Mouse (Mus musculus) hindbrain, embryonic 15.5 days (tissue): ENCODE data around the gene March1. TPM values are rescaled to one million over a fixed set of nuclear protein-coding genes. Genes with fewer than 3 reads are reported as not detected.

ENCODE experiments used
- ATAC-seq: fragments of 200-750 bp; cut with Nextera tagmentation; 2 replicates; pipeline ENCODE4 v1.8.0; 2017; ENCODE audit warnings: low read depth, moderate number of reproducible peaks, moderate TSS enrichment; ENCODE audit not compliant: low FRiP score
- H3K27ac ChIP-seq: fragments of 300-500 bp; sonication (generic); replicated peaks from 2 replicates; pipeline ENCODE4 v1.5.1; 2015; ENCODE audit warnings: mild to moderate bottlenecking, inconsistent platforms
- H3K27me3 ChIP-seq: fragments of 300-500 bp; sonication (generic); 2 replicates; pipeline ENCODE4 v1.6.1; 2015; ENCODE audit warnings: control low read depth, inconsistent platforms
- H3K36me3 ChIP-seq: fragments of 300-500 bp; sonication (generic); 2 replicates; pipeline ENCODE4 v1.6.1; 2015; ENCODE audit warnings: control low read depth, inconsistent platforms
- H3K4me1 ChIP-seq: fragments of 300-500 bp; sonication (generic); replicated peaks from 2 replicates; pipeline ENCODE4 v1.6.1; 2015; ENCODE audit warnings: control low read depth, inconsistent platforms
- H3K4me2 ChIP-seq: fragments of 300-500 bp; sonication (generic); 2 replicates; pipeline ENCODE4 v1.6.1; 2015; ENCODE audit warnings: moderate library complexity, mild to moderate bottlenecking, inconsistent platforms
- H3K4me3 ChIP-seq: fragments of 300-500 bp; sonication (generic); 2 replicates; pipeline ENCODE4 v1.5.1; 2015; ENCODE audit warnings: mild to moderate bottlenecking, inconsistent platforms
- H3K9ac ChIP-seq: fragments of 300-500 bp; sonication (generic); 2 replicates; pipeline ENCODE4 v1.6.1; 2015; ENCODE audit warnings: inconsistent platforms
- H3K9me3 ChIP-seq: fragments of 300-500 bp; sonication (generic); 2 replicates; pipeline ENCODE4 v1.6.1; 2016; ENCODE audit warnings: control low read depth, inconsistent platforms
- WGBS: fragments of 180-500 bp; shearing (Covaris S2); methylation state at CpG from one replicate; pipeline ENCODE4 v1.1.7; 2015; 5-methylcytosine and 5-hydroxymethylcytosine counted together
- polyA plus RNA-seq: library from polyadenylated mRNA; unstranded; fragments of >200 nt; fragmentation: Nextera tagmentation; extraction: Ambion mirVana; gene quantifications from 2 replicates; pipeline ENCODE4 v1.2.1, GENCODE M21; 2015

Gene March1
- 43.3 and 45.8 TPM in 2 replicates for polyA plus RNA-seq

- Histone ChIP-seq H3K4me3 (peak within 1 kb of the TSS; percentile 76), H3K4me2 (peak within 1 kb of the TSS; percentile 78), H3K36me3 (no peaks in the 10 kb centered on the region), H3K4me1 (0 out of 2 replicates have a peak, but pooled peaks cover 3% of the 10 kb centered on the region), H3K27ac (peak within 1 kb of the TSS; percentile 86), H3K9me3 (no peaks in the 10 kb centered on the region), H3K9ac (peak within 1 kb of the TSS; percentile 82), H3K27me3 (no peaks in the 10 kb centered on the region)
- peak; percentile 96 for ATAC-seq
- WGBS: under 1% methylated on average over 23 of the region's 23 CpGs
Measured at GRCm38 (mm10) chr8:65617871-65618751, at the start of gene March1. March1 (plus strand) TSS chr8:65617900.

- no peak overlapping the region for H3K27ac ChIP-seq
- ATAC-seq: no peak
- WGBS: 69% methylated on average over 1 of the region's 1 CpGs
- H3K27me3 ChIP-seq: no peaks in the 10 kb centered on the region
- no peak overlapping the region for H3K9ac ChIP-seq
- H3K4me2 ChIP-seq: no peak overlapping the region
- H3K36me3 ChIP-seq: no peaks in the 10 kb centered on the region
- no peaks in the 10 kb centered on the region for H3K4me1 ChIP-seq
- H3K9me3 ChIP-seq: no peaks in the 10 kb centered on the region
- H3K4me3 ChIP-seq: no peak overlapping the region
Measured at GRCm38 (mm10) chr8:65586909-65587308, 30.8 kb upstream of the March1 start.

GRCm38 (mm10) chr8:65603241-65603640 lies 14.5 kb upstream of the March1 start:
- Histone ChIP-seq H3K27ac (no peak overlapping the region), H3K4me1 (no peaks in the 10 kb centered on the region), H3K4me2 (no peak overlapping the region), H3K4me3 (no peak overlapping the region), H3K9ac (no peak overlapping the region), H3K9me3 (no peaks in the 10 kb centered on the region), H3K27me3 (no peaks in the 10 kb centered on the region), H3K36me3 (no peaks in the 10 kb centered on the region)
- no peak for ATAC-seq
- WGBS: 52% methylated on average over 2 of the region's 2 CpGs

- no peak for ATAC-seq
- Histone ChIP-seq H3K27me3 (no peaks in the 10 kb centered on the region), H3K4me1 (no peaks in the 10 kb centered on the region), H3K4me2 (no peak overlapping the region), H3K4me3 (no peak overlapping the region), H3K36me3 (no peaks in the 10 kb centered on the region), H3K27ac (no peak overlapping the region), H3K9ac (no peak overlapping the region), H3K9me3 (no peaks in the 10 kb centered on the region)
- 58% methylated on average over 2 of the region's 2 CpGs for WGBS
Measured at GRCm38 (mm10) chr8:65609509-65609908, 8.2 kb upstream of the March1 start.

GRCm38 (mm10) chr8:65618966-65619365 lies 1.3 kb downstream of the March1 start:
- no peaks in the 10 kb centered on the region for H3K27me3 ChIP-seq
- H3K4me2 ChIP-seq: peak overlapping the region; percentile 78
- H3K4me1 ChIP-seq: 0 out of 2 replicates have a peak, but pooled peaks cover 3% of the 10 kb centered on the region
- no peak for ATAC-seq
- H3K36me3 ChIP-seq: no peaks in the 10 kb centered on the region
- H3K9me3 ChIP-seq: no peaks in the 10 kb centered on the region
- 23% methylated on average over 7 of the region's 7 CpGs for whole genome bisulfite sequencing
- H3K9ac ChIP-seq: peak overlapping the region; percentile 82; the same call in 1 of the 2 replicates
- H3K27ac ChIP-seq: peak overlapping the region; percentile 86; the same call in 1 of the 2 replicates
- peak overlapping the region; percentile 76 for H3K4me3 ChIP-seq

- H3K9me3 ChIP-seq: no peaks in the 10 kb centered on the region
- no peaks in the 10 kb centered on the region for H3K36me3 ChIP-seq
- H3K4me2 ChIP-seq: no peak overlapping the region
- no peaks in the 10 kb centered on the region for H3K27me3 ChIP-seq
- H3K9ac ChIP-seq: no peak overlapping the region
- H3K4me3 ChIP-seq: no peak overlapping the region
- no peak for ATAC-seq
- no peaks in the 10 kb centered on the region for H3K4me1 ChIP-seq
- no peak overlapping the region for H3K27ac ChIP-seq
Measured at GRCm38 (mm10) chr8:65644931-65645330, 27.2 kb downstream of the March1 start.

DNA sequence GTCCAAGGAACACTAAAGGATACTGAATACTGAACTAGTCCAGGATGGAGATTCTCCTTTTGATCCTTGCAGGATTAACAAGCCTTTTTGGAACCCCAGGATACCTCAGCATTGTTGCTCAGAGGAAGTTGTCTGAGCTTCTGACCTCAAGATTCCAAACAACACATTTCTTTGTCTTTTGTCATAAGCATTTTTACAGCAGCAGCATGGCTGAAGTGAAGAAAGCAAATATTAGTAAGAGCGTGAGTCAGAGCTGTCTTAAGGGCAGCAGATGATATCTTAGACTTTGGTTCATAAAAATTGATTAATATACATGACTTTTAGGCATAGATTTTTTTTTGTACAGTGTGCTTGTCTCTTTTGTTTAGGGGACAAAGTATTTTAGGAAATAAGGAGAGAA lies 27.8 kb downstream of the March1 start:
- H3K9ac ChIP-seq: no peak overlapping the region
- no peaks in the 10 kb centered on the region for H3K36me3 ChIP-seq
- H3K4me3 ChIP-seq: no peak overlapping the region
- H3K4me2 ChIP-seq: no peak overlapping the region
- H3K4me1 ChIP-seq: no peaks in the 10 kb centered on the region
- 86% methylated on average over 1 of the region's 1 CpGs for WGBS
- H3K9me3 ChIP-seq: no peaks in the 10 kb centered on the region
- ATAC-seq: no peak
- H3K27me3 ChIP-seq: no peaks in the 10 kb centered on the region
- H3K27ac ChIP-seq: no peak overlapping the region

- no peak for ATAC-seq
- WGBS: 93% methylated on average over 1 of the region's 1 CpGs
- H3K4me3 ChIP-seq: no peak overlapping the region
- no peaks in the 10 kb centered on the region for H3K9me3 ChIP-seq
- H3K27ac ChIP-seq: no peak overlapping the region
- H3K36me3 ChIP-seq: no peaks in the 10 kb centered on the region
- H3K9ac ChIP-seq: no peak overlapping the region
- H3K4me2 ChIP-seq: no peak overlapping the region
- no peaks in the 10 kb centered on the region for H3K27me3 ChIP-seq
- H3K4me1 ChIP-seq: no peaks in the 10 kb centered on the region
Measured at GRCm38 (mm10) chr8:65645945-65646344, 28.2 kb downstream of the March1 start.

GRCm38 (mm10) chr8:65655924-65656323 lies 38.2 kb downstream of the March1 start:
- Histone ChIP-seq H3K27ac (no peak overlapping the region), H3K4me3 (no peak overlapping the region), H3K9me3 (no peaks in the 10 kb centered on the region), H3K27me3 (no peaks in the 10 kb centered on the region), H3K36me3 (no peaks in the 10 kb centered on the region), H3K4me2 (no peak overlapping the region), H3K4me1 (no peaks in the 10 kb centered on the region), H3K9ac (no peak overlapping the region)
- ATAC-seq: no peak
- 88% methylated on average over 6 of the region's 6 CpGs for WGBS

- 60% methylated on average over 2 of the region's 2 CpGs for WGBS
- no peak for ATAC-seq
Measured at GRCm38 (mm10) chr8:65661885-65662284, 44.2 kb downstream of the March1 start.

DNA sequence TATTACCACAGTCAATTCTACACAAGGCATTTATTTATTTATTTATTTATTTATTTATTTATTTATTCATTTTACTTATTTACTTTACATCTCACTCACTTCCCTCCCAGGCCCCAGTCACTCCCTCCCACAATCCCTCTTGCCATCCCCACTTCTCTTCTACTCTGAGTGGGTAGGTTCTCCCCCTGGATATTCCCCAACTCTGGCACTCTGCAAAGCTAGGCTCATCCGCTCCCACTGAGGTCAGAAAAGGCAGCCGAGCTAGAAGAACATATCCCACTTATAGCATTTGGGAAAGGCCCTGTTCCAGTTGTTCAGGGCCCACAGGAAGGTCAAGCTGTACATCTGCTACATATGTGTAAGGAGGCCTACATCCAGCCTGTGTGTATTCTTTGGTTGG lies 48.1 kb downstream of the March1 start:
- Histone ChIP-seq H3K36me3 (no peaks in the 10 kb centered on the region), H3K27ac (no peak overlapping the region), H3K4me3 (no peak overlapping the region), H3K27me3 (no peaks in the 10 kb centered on the region), H3K4me1 (no peaks in the 10 kb centered on the region), H3K9ac (no peak overlapping the region), H3K4me2 (no peak overlapping the region), H3K9me3 (no peaks in the 10 kb centered on the region)
- WGBS: 93% methylated on average over 2 of the region's 2 CpGs
- no peak for ATAC-seq

More at GRCm38 (mm10) chr8:65661885-65662284, 44.2 kb downstream of the March1 start:
- Histone ChIP-seq H3K9ac (no peak overlapping the region), H3K27me3 (no peaks in the 10 kb centered on the region), H3K4me2 (no peak overlapping the region), H3K27ac (no peak overlapping the region), H3K9me3 (no peaks in the 10 kb centered on the region), H3K4me3 (no peak overlapping the region), H3K36me3 (no peaks in the 10 kb centered on the region), H3K4me1 (no peaks in the 10 kb centered on the region)

DNA sequence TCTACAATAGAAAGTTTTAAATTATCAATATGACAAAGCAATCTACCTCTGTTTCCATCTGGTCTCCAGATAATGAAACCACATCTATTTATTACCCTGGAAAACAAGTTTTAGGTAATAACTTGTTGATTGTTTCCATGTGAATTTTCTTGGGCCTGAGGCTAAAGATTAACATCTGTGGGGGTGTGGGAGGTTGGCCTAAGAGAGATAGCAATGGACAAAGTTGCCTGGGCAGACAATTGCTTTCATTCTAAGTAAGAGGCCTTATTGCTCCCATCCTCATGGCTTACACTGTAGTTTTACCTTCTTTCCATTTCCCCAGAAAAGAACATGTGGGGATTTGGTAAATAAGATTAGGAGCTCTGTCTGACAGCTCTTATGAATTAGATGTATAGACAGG lies 125.4 kb downstream of the March1 start:
- Histone ChIP-seq H3K27ac (no peak overlapping the region), H3K9ac (no peak overlapping the region), H3K4me1 (no peaks in the 10 kb centered on the region), H3K36me3 (no peaks in the 10 kb centered on the region), H3K4me3 (no peak overlapping the region), H3K9me3 (no peaks in the 10 kb centered on the region), H3K4me2 (no peak overlapping the region), H3K27me3 (no peaks in the 10 kb centered on the region)
- ATAC-seq: no peak
